Mouse (Mus musculus) small intestine, adult 2 months (tissue): ENCODE measurements around the gene Calml4. TPM values are rescaled to one million over a fixed set of nuclear protein-coding genes. Genes with fewer than 3 reads are reported as not detected.
A peak's percentile ranks its signal among the peaks of the same experiment; 100 is the strongest.
"Not testable (repeated sequence)": the region's sequence is repeated elsewhere in the genome, so short reads cannot be mapped to it uniquely, and the experiment has no call there.

Experiments
- H3K27ac ChIP-seq: fragments of 200-500 bp; 2 replicates; pipeline ENCODE4 v1.5.1; 2012; ENCODE audit warnings: low read depth, low read length, control low read depth, inconsistent platforms; ENCODE audit not compliant: insufficient read depth
- H3K27me3 ChIP-seq: fragments of 200-500 bp; 2 replicates; pipeline ENCODE4 v1.6.1; 2012; ENCODE audit warnings: mild to moderate bottlenecking, moderate library complexity, low read length, inconsistent platforms; ENCODE audit not compliant: control insufficient read depth, insufficient read depth
- H3K36me3 ChIP-seq: fragments of 200-500 bp; 2 replicates; pipeline ENCODE4 v1.6.1; 2012; ENCODE audit warnings: mild to moderate bottlenecking, low read length, control low read depth, inconsistent platforms; ENCODE audit not compliant: control insufficient read depth, insufficient read depth
- H3K4me1 ChIP-seq: fragments of 200-500 bp; 2 replicates; pipeline ENCODE4 v1.6.1; 2012; ENCODE audit warnings: low read length, inconsistent platforms, mixed read lengths; ENCODE audit not compliant: control insufficient read depth, insufficient read depth, insufficient read length
- H3K4me3 ChIP-seq: fragments of 200-500 bp; 2 replicates; pipeline ENCODE4 v1.5.1; 2012; ENCODE audit warnings: low read depth, mild to moderate bottlenecking, control low read depth, inconsistent platforms, low read length, moderate library complexity
- CTCF ChIP-seq: fragments of 200-500 bp; IDR thresholded peaks from 2 replicates; pipeline ENCODE4 v1.5.1; 2012; ENCODE audit warnings: low read depth, mild to moderate bottlenecking, control low read depth, inconsistent platforms, low read length, moderate library complexity, mixed read lengths; ENCODE audit not compliant: insufficient replicate concordance, insufficient read length; ENCODE audit errors: extremely low read depth
- POLR2A ChIP-seq: fragments of 200-500 bp; IDR thresholded peaks from 2 replicates; pipeline ENCODE4 v1.6.1; 2012; ENCODE audit warnings: low read depth, mild to moderate bottlenecking, control low read depth, inconsistent platforms, low read length, moderate library complexity
- WGBS: fragments of 180-500 bp; shearing (Covaris S2); methylation state at CpG from one replicate; pipeline ENCODE4 v1.1.7; 2018; 5-methylcytosine and 5-hydroxymethylcytosine counted together
- polyA plus RNA-seq: library from polyadenylated mRNA; depleted of rRNA; stranded (reverse); fragments of >200 nt; gene quantifications from 2 replicates; pipeline ENCODE4 v1.2.3, GENCODE M21; 2012

Gene Calml4
- polyA plus RNA-seq, 1 experiment: 101 TPM

DNA sequence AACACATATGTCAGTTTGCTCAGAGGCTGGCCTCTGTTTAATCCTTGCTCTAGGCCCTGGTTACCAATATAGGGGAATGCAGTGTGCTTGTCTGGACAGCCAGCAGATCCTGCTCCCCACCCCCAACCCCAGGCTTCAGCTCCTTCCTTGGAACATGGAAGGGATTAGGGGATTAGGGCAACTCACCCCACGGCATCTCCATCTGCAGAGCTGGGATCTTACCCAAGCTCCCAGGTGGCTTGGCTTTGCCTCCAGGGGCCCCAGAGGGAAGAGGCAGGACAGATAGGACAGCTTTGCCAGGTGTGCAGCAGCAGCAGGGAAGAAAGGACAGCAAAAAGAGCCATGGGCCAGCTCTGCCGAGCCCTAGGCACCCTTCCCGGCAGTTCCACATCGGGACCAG, 3.0 kb downstream of the Calml4 start:
- Histone ChIP-seq H3K4me3 (peak overlapping the region; percentile 0; the same call in 1 of the 2 replicates), H3K36me3 (peaks cover 4% of the 10 kb centered on the region; the same call in 1 of the 2 replicates), H3K4me1 (peaks cover 12% of the 10 kb centered on the region; the same call in 1 of the 2 replicates), H3K27me3 (no peaks in the 10 kb centered on the region), H3K27ac (no peak overlapping the region)
- WGBS: 57% methylated on average over 4 of the region's 4 CpGs
- TF ChIP-seq CTCF (no peak), POLR2A (no peak)

DNA sequence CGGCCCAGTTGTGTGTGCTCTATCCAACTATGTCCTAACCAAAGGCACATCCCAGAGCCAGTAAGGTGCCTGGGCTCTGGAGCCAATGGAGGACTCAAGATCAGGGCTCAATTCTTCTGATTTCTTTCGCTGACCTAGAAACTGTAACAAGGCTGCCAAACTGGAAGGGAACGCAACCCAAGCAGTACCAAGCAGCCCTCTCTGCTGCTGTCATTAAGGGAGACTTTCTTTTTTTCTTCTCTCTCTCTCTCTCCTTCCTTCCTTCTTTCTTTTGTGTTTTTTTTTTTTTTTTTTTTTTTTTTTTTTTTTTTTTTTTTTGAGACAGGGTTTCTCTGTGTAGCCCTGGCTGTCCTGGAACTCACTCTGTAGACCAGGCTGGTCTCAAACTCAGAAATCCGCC, 11.4 kb downstream of the Calml4 start:
- not testable (repeated sequence) for H3K4me1 ChIP-seq, H3K4me3 ChIP-seq, H3K27ac ChIP-seq, H3K27me3 ChIP-seq
- H3K36me3 ChIP-seq: peaks cover 15% of the 10 kb centered on the region
- 97% methylated on average over 4 of the region's 4 CpGs for WGBS

DNA sequence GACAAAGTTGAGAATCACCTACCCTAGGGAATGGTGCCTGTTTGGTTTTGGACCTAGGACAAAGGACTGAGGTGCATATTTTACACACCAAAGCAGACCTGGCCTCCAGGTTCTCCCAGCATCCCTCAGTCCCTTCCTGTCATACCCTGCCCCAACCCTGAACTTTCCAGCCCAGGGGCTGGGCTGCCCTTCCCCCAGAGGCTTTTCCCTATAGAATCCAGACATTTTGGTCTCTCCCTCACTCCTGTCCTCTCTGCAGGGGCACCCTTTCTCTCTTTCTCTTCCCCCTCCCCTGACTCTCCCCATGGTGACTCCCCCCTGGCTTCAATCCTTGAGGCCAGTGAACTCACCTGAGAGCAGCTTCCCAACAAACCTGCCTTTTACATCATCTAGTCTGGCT, 12.8 kb downstream of the Calml4 start:
- Histone ChIP-seq H3K4me1 (no peaks in the 10 kb centered on the region), H3K36me3 (peaks cover 25% of the 10 kb centered on the region), H3K27ac (no peak overlapping the region), H3K4me3 (no peak overlapping the region), H3K27me3 (no peaks in the 10 kb centered on the region)
- TF ChIP-seq CTCF (no peak), POLR2A (no peak)

DNA sequence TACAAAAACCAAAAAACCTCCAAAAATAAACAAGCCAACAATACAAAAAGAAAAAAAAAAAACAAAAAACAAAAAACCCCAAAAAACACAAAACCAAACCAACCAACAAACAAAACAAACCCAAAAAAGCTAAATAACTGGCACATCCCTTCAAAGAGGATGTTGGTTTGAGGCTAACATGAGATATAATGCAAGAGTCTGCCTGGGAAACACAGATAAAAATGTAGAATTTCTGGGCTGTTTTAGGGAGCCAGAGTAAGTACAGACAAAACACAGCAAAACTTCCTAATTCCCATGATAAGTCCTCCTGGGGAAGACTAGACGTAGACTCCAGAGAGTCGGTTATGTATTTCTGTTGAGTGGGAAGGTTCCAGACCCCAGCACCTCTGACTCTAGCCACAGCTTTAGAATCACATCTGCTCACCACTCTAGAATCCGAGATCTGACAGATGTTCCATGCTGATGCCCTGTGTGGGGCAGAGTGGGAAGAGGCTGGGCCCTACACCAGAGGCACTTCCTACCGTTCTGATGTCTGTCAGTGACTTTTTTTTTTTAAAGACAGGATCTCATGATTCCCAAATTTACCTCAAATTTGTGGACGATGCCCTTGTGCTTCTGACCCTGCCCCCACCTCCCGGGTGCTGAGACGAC, 19.2 kb downstream of the Calml4 start:
- H3K27ac ChIP-seq: no peak overlapping the region
- no peaks in the 10 kb centered on the region for H3K27me3 ChIP-seq
- H3K4me3 ChIP-seq: no peak overlapping the region
- H3K36me3 ChIP-seq: peaks cover 50% of the 10 kb centered on the region
- no peak for TF ChIP-seq POLR2A
- TF ChIP-seq CTCF: no peak
- 78% methylated on average over 7 of the region's 7 CpGs for WGBS
- H3K4me1 ChIP-seq: no peaks in the 10 kb centered on the region

DNA sequence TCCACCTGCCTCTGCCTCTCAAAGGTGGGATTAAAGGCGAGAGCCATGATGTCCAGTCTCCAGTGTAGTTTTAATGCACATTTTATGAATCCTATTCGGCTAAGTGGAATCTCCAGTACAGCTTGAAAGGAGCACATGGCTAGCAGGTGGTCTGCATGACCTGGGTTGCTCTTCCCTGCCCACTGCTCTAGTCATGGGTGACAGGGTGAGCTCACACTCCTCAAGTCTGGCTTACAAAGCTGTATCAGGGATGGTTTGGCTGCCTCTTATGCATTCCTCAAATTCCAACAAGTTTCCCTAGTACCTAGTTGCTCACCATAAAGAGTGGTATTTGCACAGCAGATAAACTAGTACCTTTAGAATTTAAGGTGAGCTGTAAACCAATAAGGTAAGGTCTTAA, 19.9 kb downstream of the Calml4 start:
- 80% methylated on average over 2 of the region's 2 CpGs for WGBS
- TF ChIP-seq POLR2A: no peak
- no peak for TF ChIP-seq CTCF
- Histone ChIP-seq H3K4me1 (no peaks in the 10 kb centered on the region; the same call in 1 of the 2 replicates), H3K36me3 (peaks cover 49% of the 10 kb centered on the region), H3K27me3 (no peaks in the 10 kb centered on the region), H3K27ac (no peak overlapping the region), H3K4me3 (no peak overlapping the region)

DNA sequence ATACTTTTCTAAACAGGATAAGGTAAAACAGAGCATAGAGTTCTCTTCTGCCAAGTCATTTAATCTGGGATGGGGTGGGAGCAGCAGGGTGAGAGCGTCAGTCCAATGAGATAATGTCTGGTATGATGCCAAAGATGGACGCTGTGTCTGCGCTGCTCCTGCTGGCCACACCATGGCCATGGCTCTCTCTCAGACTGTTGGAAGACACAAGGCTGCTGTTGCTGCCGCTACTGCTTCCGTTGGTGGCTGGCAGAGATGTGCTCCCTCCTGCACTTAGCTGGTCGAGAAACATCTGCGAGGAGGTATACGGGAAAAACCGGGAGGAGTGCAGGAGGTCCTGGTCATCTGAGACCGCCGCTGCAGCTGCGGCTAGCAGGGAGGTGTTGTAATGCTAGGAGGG, 24.0 kb downstream of the Calml4 start:
- Histone ChIP-seq H3K27ac (no peak overlapping the region), H3K4me3 (no peak overlapping the region), H3K36me3 (peaks cover 47% of the 10 kb centered on the region), H3K27me3 (no peaks in the 10 kb centered on the region), H3K4me1 (no peaks in the 10 kb centered on the region; the same call in 1 of the 2 replicates)
- 74% methylated on average over 12 of the region's 12 CpGs for WGBS
- TF ChIP-seq POLR2A: no peak
- TF ChIP-seq CTCF: no peak

DNA sequence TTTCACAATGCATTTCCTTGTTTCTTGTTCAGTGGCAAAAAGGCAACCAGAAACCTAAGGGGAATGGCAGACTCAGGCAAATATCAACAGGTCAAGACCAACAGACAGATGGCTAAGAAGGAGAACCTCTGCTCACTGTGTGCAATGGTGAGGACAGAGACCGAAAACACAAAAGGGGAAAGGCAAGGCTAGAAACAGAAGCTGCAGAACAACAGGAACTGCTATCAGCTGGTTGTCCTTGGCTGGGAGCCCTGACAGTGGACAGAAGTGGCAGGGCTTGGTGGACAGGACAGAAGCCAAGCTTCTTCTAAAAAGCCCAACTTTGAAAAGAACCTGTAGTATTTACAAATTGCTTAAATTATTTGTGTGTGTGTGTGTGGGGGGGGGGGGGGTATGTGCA, 36.6 kb downstream of the Calml4 start:
- TF ChIP-seq POLR2A (no peak), CTCF (no peak)
- H3K27me3 ChIP-seq: no peaks in the 10 kb centered on the region
- H3K36me3 ChIP-seq: peaks cover 29% of the 10 kb centered on the region
- H3K4me1 ChIP-seq: no peaks in the 10 kb centered on the region
- no peak overlapping the region for H3K4me3 ChIP-seq
- no peak overlapping the region for H3K27ac ChIP-seq
- 74% methylated on average over 1 of the region's 1 CpGs for WGBS
